Mouse (Mus musculus) hindbrain, embryonic 14.5 days (tissue): ENCODE measurements around the gene Plekha5. TPM values are rescaled to one million over a fixed set of nuclear protein-coding genes. Genes with fewer than 3 reads are reported as not detected.

Source experiments
- ATAC-seq: fragments of 200-750 bp; cut with Nextera tagmentation; 2 replicates; pipeline ENCODE4 v1.8.0; 2017; ENCODE audit warnings: moderate number of reproducible peaks, mild to moderate bottlenecking, moderate TSS enrichment, moderate library complexity; ENCODE audit not compliant: low FRiP score
- DNase-seq: peaks from one replicate; pipeline ENCODE4 v3.0.0-alpha.2; 2015; ENCODE audit warnings: low spot score
- H3K27ac ChIP-seq: fragments of 300-500 bp; sonication (generic); 2 replicates; pipeline ENCODE4 v1.5.1; 2014; ENCODE audit warnings: mild to moderate bottlenecking, moderate library complexity
- H3K27me3 ChIP-seq: fragments of 300-500 bp; sonication (generic); 2 replicates; pipeline ENCODE4 v1.6.1; 2014; ENCODE audit warnings: mild to moderate bottlenecking, low read length, mixed read lengths; ENCODE audit not compliant: control insufficient read depth, insufficient read depth
- H3K36me3 ChIP-seq: fragments of 300-500 bp; sonication (generic); replicated peaks from 2 replicates; pipeline ENCODE4 v1.6.1; 2014; ENCODE audit not compliant: control insufficient read depth, insufficient read depth
- H3K4me1 ChIP-seq: fragments of 300-500 bp; sonication (generic); replicated peaks from 2 replicates; pipeline ENCODE4 v1.6.1; 2014; ENCODE audit warnings: antibody characterized with exemption, low read length, mixed read lengths; ENCODE audit not compliant: control insufficient read depth, insufficient read depth
- H3K4me2 ChIP-seq: fragments of 300-500 bp; sonication (generic); replicated peaks from 2 replicates; pipeline ENCODE4 v1.6.1; 2014; ENCODE audit warnings: mild to moderate bottlenecking, moderate library complexity
- H3K4me3 ChIP-seq: fragments of 300-500 bp; sonication (generic); replicated peaks from 2 replicates; pipeline ENCODE4 v1.5.1; 2014; ENCODE audit warnings: mild to moderate bottlenecking, low read length
- H3K9ac ChIP-seq: fragments of 300-500 bp; sonication (generic); 2 replicates; pipeline ENCODE4 v1.6.1; 2014
- H3K9me3 ChIP-seq: fragments of 300-500 bp; sonication (generic); 2 replicates; pipeline ENCODE4 v1.6.1; 2016; ENCODE audit warnings: low read length; ENCODE audit not compliant: control insufficient read depth
- WGBS: fragments of 180-500 bp; shearing (Covaris S2); extraction: QIAGEN DNeasy Blood & Tissue Kit; methylation state at CpG from one replicate; pipeline ENCODE4 v1.1.7; 2014; 5-methylcytosine and 5-hydroxymethylcytosine counted together
- polyA plus RNA-seq: library from polyadenylated mRNA; unstranded; fragments of >200 nt; fragmentation: Nextera tagmentation; extraction: Ambion mirVana; gene quantifications from 2 replicates; pipeline ENCODE4 v1.2.1, GENCODE M21; 2014

Gene Plekha5
- polyA plus RNA-seq, 1 experiment from 2014 or later: 37.8 TPM

DNA sequence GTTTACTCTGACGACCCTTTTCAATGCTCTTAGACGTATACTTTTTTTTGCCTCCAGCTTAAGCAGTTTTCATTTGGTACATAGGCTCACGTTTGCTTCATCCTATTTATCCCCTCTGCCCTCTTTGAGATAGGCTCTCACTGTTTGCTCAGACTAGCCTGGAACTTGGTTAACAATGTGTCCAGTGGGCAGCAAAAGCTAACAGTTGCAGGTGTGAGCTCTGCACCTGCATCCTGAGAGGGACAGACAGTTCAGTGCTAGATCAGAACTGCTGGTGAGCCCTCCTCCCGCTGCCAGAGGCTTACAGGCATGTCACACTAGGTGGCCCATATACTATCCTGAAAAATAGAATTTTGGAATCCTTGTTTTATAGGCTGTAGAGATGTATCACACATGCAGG is 206.5 kb downstream of the Plekha5 start:
- Histone ChIP-seq H3K27me3 (no peaks in the 10 kb centered on the region), H3K36me3 (peaks cover 14% of the 10 kb centered on the region), H3K9ac (no peak overlapping the region), H3K27ac (no peak overlapping the region), H3K4me3 (no peak overlapping the region), H3K9me3 (no peaks in the 10 kb centered on the region), H3K4me2 (no peak overlapping the region), H3K4me1 (peaks cover 47% of the 10 kb centered on the region)
- no peak for DNase-seq
- WGBS: 60% methylated on average over 4 of the region's 4 CpGs
- no peak for ATAC-seq

DNA sequence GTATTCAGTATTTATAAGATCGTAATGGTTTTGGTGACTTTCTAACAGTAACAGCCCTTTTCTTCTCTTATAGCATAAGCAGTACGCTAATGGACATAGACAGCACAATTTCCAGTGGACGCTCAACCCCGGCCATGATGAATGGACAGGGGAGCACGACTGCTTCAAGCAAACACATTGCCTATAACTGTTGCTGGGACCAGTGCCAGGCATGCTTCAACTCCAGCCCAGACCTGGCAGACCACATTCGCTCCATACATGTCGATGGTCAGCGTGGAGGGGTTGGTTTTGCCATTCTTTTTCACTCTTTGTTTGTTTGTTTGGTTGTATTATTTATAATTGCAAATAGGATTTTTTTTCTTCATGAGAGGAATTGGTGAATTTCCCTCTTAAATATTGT is 209.8 kb downstream of the Plekha5 start:
- Histone ChIP-seq H3K27ac (no peak overlapping the region), H3K9me3 (no peaks in the 10 kb centered on the region), H3K36me3 (peaks cover 42% of the 10 kb centered on the region), H3K4me1 (0 out of 2 replicates have a peak, but pooled peaks cover 18% of the 10 kb centered on the region), H3K27me3 (no peaks in the 10 kb centered on the region), H3K4me3 (no peak overlapping the region), H3K4me2 (no peak overlapping the region), H3K9ac (no peak overlapping the region)
- 78% methylated on average over 8 of the region's 8 CpGs for WGBS
- DNase-seq (no peak), ATAC-seq (no peak)

DNA sequence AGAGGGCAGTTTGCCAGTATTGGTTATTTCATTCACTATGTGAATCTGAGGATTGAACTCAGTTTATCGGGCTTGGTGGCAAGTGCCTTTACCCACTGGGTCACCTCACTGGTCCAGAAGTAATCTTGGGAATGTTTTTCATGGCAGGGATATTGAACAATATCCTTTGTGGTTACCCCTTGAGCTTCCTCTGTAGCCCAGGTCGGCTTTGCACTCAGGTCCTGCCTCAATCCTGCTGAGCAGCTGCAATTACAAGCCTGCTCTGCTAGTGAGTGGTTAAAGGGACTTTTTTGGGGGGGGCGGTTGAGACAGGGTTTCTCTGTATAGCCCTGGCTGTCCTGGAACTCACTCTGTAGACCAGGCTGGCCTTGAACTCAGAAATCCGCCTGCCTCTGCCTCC is 212.4 kb downstream of the Plekha5 start:
- no peaks in the 10 kb centered on the region for H3K27me3 ChIP-seq
- DNase-seq: no peak
- no peaks in the 10 kb centered on the region for H3K4me1 ChIP-seq
- H3K9me3 ChIP-seq: no peaks in the 10 kb centered on the region
- no peak overlapping the region for H3K9ac ChIP-seq
- ATAC-seq: no peak
- 97% methylated on average over 4 of the region's 4 CpGs for WGBS
- peaks cover 67% of the 10 kb centered on the region for H3K36me3 ChIP-seq
- no peak overlapping the region for H3K27ac ChIP-seq
- no peak overlapping the region for H3K4me2 ChIP-seq
- no peak overlapping the region for H3K4me3 ChIP-seq

DNA sequence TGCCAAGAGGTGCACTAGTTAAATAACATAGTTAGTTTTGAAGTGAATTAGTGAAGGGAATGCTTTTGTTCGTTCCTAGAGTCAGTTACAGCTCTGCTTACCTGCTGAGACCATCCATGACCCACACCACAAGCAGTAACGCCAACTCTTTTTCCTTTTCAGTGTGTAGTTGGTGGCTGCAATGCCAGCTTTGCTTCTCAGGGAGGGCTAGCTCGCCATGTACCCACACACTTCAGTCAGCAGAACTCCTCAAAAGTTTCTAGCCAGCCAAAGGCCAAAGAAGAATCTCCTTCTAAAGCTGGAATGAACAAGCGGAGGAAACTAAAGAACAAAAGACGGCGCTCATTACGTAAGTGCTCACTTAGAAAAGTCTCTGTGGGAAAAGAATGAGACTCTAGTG is 218.2 kb downstream of the Plekha5 start:
- Histone ChIP-seq H3K9ac (no peak overlapping the region), H3K36me3 (peaks cover 89% of the 10 kb centered on the region)

DNA sequence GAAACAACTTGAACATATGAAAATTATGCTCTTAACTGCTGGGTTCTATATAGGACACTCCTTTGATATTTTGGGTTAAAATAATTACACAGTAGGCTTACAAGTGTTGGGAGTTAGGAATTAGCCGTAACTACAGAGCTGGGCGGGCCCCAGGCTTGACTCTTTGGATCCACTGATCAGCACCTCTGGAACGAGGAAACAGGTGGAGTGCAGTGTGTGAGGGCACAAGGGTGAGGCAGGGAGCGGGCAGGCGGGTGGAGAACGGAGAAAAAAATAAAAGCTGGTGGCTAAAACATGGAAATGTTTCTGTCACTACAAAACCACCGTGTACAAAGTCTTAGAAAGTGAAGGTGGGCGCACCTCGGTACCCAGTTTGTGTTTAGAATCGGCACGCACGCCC is 218.8 kb downstream of the Plekha5 start:
- Histone ChIP-seq H3K4me1 (no peaks in the 10 kb centered on the region), H3K27ac (no peak overlapping the region), H3K4me2 (no peak overlapping the region), H3K9me3 (no peaks in the 10 kb centered on the region), H3K4me3 (no peak overlapping the region), H3K9ac (no peak overlapping the region), H3K36me3 (peaks cover 89% of the 10 kb centered on the region), H3K27me3 (no peaks in the 10 kb centered on the region)
- no peak for ATAC-seq
- 95% methylated on average over 12 of the region's 12 CpGs for WGBS
- no peak for DNase-seq

More for the DNA sequence above, 218.2 kb downstream of the Plekha5 start:
- no peaks in the 10 kb centered on the region for H3K4me1 ChIP-seq
- H3K9me3 ChIP-seq: no peaks in the 10 kb centered on the region
- no peak overlapping the region for H3K27ac ChIP-seq
- no peak overlapping the region for H3K4me3 ChIP-seq
- ATAC-seq (no peak), DNase-seq (no peak)
- WGBS: 86% methylated on average over 7 of the region's 7 CpGs
- H3K27me3 ChIP-seq: no peaks in the 10 kb centered on the region
- no peak overlapping the region for H3K4me2 ChIP-seq

DNA sequence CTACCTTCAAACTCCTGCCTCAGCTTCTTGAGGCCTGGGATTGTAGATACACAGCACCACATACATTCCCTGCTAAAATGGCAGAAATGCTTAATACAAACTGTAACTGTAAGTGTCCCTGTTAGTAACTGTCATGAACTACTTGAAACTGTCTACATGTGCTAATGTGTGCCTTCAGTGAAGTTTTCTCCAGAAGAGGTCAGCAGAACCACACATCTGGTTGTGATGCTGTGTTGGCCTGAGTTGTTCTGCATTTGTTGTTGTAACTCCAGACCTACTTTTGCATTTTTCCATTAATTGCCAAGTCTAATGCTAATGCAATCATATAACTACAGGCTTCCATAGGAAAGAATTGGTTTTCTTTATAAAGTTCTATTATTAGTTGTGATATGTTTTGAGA is 222.1 kb downstream of the Plekha5 start:
- Histone ChIP-seq H3K27me3 (no peaks in the 10 kb centered on the region), H3K36me3 (peaks cover 91% of the 10 kb centered on the region), H3K4me2 (no peak overlapping the region), H3K4me3 (no peak overlapping the region), H3K9me3 (no peaks in the 10 kb centered on the region), H3K9ac (no peak overlapping the region), H3K27ac (no peak overlapping the region), H3K4me1 (no peaks in the 10 kb centered on the region)
- DNase-seq: no peak
- no peak for ATAC-seq

Other genes with a start within 250 kb of the Plekha5 start
- 10.6 and 11.3 TPM in 2 replicates for gene Aebp2, start 198.6 kb downstream of the Plekha5 start, polyA plus RNA-seq